Mouse (Mus musculus): ENCODE measurements around the gene Svop.

Svop gene

DNA sequence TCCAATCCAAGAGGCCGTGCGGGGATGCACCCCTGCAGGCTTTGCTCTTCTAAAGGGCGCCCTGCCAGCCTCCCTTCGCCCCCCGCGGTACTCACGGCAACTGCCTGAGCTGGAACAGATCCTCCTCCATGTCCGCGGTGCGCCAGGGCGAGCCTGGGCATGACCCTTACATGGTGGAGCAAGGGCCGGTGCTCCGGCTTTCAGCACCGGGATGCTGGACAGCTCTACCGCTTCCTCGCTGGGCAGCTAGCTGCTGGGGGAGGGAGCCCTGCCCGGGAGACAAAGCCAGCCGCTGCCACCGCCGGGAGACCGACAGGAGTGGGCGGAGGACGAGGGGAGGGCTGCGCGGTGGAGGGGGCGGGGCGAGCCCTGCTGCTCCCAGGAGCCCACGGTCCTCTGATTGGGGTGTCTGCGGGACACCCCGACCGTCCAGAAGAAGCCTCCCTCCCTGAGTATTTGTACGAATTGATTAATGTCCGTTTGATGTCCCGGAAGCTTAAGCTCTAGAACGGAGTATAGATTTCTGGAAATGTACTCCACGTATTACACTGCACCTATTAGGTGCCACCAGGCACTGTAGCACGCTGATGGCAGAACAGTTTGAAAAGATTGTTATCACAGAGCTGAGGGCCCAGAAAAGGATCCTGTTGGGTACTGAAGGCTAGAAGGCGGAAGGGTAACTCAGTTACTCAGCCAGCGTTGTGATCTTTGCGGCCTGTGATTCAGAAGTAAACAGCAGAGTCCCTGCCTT is at the start of gene Svop:
Gene Svop (minus strand): TSS at position 514 of the 751 bp plus-strand sequence.
- DNase-seq (ENCODE audit: low spot score) = peak; percentile 79

DNA sequence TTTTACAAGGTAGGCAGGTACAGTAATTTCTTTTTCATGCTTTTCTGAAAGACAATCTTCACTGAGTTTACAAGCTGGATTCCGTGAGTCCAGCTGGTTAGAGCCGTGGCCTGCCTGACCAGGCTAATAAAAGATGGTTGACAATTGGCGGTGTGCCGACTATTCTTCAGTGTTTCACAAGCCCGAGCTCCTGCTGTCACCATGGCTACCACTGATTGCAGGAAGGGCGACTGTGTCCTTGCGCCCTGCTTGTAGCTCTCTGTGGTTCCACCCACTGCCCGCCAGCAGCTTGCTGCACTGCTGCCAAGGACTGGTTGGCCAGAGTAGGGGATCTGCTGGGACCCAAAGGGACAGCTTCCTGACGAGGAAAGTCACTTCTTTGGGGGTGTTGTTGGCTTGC is 47.8 kb upstream of the Svop start:
- DNase-seq (ENCODE audit: low spot score) = peak; percentile 85

DNA sequence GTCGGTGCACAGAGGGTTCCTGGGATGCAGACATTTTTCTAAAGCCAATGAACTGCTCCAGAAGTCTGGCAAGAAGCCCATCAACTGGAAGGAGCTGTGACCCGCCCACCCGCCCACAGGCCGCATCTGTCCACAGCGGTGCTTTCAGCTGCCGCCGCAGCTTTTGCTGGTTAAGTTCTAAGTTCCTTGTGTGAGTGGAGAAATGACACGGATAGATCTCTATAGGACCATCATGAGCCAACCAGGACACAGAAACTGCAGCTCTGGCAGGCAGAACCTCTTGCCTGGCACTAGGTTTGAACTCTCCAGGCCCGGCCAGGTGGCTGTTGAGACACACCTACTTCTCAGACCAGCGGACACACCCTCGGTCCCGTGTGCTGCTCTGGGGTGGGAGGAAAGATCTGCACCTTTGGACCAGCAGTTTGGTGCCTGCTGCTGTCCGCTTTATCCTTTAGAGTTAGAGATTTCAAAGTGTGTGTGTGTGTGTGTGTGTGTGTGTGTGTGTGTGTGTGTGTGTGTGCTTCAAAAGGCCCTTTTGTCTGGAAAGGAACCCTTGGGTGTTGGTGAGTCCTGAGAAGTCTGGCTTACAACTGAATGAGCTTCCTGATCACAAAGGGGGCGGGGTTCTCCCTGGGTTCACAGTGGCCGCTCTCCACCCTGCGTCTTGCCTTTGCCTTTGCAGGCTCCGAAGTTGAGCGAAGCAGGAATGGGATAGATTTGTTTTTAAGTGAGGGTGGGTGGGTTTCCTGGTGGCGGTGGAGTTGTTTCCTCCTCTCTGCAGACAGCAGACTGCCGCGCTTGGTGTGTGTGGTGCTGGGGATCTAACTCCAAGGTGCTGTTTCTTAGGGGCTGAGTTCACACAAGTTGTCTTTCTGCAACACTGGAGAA is 47.2 kb upstream of the Svop start:
- no peak for DNase-seq (ENCODE audit: low spot score)

DNA sequence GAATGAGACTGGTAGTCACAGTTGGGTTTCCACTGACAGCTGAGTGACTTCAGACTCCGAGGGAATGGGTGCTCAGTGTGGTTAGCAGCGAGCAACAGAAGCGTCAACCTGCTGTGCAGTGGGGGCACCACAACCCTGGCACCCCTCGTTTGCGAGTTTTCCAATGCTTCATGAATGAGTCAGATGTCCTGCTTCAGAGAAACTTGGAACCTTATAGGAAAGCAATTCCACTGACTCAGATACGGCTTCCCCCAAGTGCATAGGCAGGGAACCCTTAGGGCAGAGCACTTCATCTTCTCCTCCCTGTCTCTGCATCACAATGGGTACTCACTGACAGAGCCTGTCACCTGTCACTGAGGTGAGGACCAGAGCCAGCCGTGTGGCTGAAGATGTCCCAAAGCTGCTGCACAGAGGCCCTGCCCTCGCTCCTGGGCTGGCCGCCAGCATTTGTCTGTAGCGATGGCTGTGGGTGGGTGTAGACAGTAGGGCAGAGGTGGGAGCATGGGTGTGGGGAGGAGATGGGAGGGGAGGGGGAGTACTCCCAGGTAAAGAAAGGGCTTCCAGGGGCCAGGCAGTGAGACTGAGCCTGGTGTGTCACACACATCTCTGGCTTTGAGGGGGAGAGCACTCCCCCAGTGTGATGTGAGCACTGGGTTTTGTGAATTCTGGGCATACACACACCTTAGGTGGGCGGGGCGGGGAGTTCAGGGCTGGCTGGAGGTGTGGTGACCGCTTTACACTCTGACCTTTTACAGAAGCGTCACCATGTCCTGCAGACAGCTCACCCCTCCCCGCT is 46.3 kb upstream of the Svop start:
- DNase-seq (ENCODE audit: low spot score) = no peak

DNA sequence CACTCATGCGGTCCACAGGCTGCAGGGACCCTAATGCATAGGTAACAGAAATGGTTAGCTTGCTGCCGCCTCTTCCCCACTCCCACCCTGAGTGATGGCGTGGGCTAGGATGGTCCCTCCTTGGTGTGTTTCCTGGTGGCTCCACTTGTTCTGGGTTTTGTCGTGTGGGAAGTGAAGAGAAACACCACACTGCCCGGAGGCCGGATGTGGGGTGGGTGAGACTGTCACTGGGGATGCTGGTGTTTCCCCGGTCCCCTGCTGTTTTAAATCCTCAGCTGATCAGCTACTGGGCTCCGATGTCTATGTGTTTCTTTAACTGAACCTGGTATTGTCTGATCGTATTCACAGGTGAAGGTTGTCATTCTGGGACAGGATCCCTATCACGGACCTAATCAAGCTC is 44.1 kb upstream of the Svop start:
- no peak for DNase-seq (ENCODE audit: low spot score)

DNA sequence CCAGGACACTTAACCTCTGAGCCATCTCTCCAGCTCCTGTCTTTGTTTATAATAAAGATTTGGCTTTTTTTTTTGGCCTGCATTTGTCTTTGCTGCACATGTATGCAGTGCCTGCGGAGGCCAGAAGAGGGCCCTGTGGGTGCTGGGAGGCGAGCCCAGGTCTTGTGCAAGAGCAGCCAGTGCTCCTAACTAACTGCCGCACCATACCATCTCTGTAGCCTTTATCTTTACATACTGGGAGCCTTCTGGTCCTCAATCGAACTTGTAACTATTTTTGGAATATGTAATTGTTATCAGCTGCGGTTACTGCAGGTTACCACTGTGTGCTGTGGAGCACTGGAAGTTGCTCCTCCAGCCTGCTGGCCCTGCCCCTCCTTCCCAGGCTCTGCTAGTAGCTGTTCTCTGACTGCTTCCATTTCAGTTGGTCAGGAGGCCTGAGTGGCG is 42.7 kb upstream of the Svop start:
- DNase-seq (ENCODE audit: low spot score) = no peak

DNA sequence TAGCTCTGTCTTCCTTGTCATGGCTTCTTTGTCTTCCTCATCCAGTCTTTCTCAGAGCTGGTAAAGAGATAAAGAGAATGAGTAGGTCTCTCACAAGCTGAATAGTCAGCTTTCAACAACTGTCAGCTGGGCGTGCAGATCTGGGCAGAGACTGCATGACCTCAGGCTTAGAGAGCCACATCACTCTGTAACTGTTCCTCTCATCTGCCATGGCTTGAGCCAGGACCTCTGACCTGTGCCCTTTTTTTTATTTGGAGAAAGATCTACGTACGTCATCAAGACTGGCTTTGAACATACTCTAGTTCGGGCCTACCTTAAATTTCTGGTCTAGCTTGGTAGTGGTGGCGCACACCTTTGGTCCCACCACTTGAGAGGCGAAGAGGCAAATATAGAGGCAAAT is 41.5 kb upstream of the Svop start:
- no peak for DNase-seq (ENCODE audit: low spot score)

DNA sequence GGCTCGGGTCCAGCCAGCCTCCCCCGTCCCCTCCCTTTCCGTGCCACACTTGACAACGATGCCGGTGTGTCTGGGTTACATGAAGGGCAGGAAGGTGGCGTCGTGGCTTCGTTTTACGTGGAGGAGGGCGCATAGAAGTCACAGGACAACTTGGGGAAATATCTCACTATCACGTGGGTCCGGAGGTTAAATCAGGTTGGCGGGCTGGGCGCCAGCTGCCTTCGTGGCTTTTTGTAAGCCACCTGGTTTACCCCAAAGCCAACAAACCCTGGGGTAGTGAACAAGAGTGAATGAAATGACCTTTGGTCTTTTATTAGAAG is 40.1 kb upstream of the Svop start:
- no peak for DNase-seq (ENCODE audit: low spot score)

DNA sequence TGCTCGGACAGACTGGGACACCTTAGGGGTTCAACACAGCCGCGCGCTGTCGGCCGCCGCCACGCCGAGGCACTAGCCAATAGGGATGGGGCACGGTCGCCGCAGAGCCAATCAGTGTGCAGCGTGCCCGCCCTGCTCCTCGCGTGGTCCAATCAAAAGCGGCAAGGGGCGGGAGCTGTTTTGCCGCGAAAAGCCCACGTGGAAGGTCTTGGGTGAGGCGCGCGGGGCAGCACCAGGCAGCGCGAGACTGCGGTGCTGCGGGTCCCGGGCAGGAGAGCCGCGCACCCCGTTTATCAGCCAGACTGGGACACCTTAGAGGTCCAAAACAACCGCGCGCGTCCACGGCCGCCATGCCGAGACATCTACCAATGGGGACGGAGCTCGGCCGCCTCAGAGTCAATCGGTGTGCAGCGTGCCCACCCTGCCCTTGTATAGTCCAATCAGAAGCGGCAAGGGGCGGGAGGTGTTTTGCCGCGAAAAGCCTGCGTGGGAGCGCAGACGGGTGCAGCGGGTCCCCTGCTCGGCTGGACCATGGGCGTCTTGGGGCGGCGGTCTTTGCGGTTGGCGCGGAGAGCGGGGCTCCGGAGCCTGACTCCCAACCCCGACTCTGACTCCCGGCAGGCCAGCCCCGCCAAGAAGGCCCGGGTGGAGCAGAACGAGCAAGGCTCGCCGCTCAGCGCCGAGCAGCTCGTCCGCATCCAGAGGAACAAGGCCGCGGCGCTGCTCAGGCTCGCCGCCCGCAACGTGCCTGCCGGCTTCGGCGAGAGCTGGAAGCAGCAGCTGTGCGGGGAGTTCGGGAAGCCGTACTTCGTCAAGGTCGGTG is 39.5 kb upstream of the Svop start:
- DNase-seq (ENCODE audit: low spot score) = peak; percentile 94

DNA sequence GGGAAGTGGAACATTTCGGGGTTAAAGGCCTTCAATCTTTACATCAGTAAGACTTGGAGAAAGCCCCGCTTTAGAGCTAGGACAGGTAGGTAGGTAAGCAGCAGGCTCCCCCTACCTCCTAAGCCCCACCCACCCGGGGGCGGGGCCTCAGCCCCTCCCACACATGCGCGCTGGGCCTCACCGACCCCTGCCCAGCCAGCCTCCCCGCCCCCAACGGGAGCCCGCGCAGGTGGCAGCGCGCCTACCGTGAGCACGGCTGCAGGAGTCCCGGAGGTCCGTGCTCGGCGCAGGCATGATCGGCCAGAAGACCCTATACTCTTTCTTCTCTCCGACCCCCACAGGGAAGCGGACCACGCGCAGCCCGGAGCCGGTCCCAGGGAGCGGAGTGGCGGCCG is 38.8 kb upstream of the Svop start, which contains the start of gene Ung:
Gene Ung (plus strand): TSS at position 176 of the 395 bp plus-strand sequence.
- peak; percentile 90 for DNase-seq (ENCODE audit: low spot score)

DNA sequence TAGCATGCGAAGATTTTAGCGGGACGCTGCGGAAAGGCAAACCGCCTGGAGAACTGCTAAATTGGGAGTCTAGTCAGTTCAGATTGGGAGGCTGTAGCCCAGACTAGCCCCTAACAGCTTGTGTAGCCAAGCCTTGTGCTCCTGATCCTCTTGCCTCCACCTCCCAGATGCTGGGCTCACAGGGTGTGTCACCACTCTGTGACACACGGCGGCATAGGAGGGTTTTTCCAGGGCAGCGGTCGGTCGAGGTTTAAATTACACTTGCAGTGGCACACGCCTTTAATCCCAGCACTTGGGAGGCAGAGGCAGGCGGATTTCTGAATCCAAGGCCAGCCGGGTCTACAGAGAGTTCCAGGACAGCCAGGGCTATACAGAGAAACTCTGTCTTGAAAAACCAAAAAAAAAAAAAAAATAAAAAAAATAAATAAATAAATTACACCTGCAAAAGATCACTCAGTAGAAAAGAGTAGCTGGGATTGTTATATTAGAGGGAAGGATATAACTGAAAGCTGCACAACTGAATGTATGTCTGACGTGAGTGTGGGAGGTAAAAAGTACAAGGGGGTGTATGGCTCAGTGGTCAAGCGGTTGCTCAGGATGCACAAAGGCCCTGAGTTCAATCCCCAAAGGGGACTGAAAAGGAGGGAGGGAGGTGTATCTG is 38.3 kb upstream of the Svop start:
- DNase-seq (ENCODE audit: low spot score) = no peak

DNA sequence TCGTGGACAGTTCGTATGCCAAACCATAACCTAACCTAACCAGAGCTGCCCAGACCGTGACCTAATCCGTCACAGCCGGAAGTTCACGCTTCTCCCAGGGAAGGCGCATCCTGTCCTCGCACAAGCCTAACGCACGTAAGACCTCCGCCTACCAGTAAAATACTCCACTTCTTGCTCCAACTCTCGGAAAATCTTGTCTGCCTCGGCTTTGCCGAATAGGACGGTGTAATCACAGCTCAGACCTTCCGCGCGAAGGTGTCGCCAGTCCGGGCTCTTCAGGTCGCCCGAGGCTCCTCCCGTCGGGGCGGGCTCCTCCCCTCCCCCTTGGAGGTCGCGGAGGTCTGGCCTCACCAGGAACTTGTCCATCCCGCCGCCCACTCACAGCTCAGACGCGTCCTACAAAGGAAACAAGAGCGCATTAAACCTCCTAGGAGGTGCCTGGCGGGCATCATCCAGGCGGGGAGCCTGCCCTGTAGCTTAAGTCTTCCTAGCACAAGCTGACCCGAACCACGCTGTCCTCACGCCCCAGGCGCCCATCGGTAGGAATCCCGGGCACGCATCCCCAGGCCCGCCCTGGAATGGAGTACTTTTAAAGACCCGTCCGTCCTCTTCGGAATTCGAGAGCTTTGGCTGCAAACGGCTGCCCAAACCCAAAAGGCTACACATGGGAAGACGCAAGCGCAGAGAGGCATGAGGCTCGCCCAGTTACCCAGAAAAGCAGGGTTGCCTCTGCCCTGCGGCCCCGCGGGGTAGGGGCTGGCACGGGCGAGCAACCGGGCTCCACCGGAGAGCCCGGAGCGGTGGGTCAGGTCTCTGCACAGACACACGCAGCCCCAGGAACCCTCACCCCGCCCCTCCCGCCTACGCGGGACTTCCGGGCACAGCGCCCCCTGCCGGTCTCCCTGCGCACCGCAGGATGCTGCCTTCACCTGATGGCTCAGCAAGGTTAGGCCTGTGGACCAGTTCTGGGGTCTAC is 36.3 kb upstream of the Svop start, which contains the start of gene Alkbh2:
Gene Alkbh2 (minus strand): TSS at position 845 of the 976 bp plus-strand sequence.
- peak; percentile 86 for DNase-seq (ENCODE audit: low spot score)

DNA sequence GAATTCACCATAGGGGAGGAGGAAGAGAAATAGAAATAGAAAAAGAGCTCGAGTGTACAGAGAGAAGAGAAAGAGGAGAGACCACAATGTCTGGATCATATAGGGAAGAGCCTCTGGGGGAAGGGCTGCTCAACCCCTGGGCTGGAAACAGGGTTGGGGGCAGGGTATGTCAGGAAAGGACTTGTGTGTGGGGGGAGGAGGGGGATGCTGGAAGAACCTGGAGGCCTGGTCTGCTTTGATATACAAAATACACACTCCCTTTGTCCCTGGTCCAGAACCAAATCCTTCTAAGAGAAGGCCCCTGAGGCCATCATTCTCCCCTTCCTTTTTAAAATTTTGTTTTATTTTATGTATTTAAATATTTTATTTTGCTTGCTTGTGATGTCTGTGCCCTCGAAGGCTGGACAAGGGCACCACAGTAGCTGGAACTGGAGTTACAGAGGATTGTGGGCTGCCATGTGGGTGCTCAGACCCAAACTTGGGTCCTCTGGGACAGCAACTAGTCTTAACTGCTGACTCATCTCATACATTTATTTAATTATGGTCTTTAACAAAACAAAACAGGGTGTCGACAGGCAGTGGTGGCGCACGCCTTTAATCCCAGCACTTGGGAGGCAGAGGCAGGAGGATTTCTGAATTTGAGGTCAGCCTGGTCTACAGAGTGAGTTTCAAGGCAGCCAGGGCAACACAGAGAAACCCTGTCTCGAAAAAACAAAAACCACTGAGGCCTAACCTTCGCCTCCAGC is 35.3 kb upstream of the Svop start:
- DNase-seq (ENCODE audit: low spot score) = no peak

DNA sequence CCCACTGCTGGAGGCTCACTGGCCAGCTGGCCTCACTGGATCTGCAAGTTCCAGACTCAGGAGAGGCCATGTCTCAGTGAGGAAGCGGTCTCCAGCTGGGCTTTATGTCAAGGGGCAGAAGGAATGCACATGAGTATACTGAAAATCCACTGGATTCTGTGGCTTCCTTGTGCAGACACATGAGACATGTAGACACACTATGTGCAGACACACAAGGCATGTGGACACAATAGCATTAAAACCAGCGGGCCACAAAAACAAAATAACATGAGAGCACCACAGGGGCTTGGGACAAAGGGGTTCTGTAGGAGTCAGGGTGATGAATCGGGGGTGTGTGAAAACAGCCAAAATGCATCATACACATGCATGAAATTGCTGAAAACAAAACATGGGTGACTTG is 34.6 kb upstream of the Svop start:
- DNase-seq (ENCODE audit: low spot score) = no peak

DNA sequence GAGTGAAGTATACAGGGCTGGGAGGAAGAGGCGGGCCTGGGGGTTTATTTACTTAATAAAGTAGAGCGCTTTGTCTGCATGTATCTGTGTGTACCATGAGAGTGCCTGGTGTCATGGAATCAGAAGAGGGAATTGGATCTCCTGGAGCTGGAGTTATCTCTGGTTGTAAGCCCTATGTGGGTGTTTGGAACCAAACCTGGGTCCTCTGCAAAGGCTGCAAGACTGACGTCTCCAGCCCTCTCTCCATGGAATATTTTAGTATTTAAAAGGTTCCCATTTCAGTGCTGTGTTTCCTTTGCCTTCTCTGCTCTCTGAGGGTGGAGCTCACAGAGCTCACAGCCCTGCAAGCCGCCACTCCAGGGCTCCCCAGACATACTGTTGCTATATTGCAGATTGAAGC is 28.4 kb upstream of the Svop start:
- DNase-seq (ENCODE audit: low spot score) = no peak

DNA sequence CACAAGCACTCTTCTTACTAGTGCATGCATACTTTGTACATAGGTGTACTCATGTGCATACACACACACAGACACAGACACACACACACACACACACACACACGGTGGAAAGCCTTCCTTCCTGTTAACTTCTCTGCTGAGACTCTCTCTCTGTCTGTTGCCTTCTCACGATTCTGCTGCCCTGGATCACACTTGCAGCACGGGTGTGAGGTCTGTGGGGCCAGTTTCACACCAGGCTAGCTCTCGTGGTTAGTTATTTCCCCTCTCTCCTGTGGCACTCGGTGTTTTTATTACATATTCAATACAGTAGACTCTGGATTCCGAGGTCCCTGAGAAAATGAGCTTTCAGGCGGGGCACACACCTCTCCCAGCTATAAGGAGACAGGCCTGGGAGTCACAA is 25.2 kb upstream of the Svop start:
- no peak for DNase-seq (ENCODE audit: low spot score)

DNA sequence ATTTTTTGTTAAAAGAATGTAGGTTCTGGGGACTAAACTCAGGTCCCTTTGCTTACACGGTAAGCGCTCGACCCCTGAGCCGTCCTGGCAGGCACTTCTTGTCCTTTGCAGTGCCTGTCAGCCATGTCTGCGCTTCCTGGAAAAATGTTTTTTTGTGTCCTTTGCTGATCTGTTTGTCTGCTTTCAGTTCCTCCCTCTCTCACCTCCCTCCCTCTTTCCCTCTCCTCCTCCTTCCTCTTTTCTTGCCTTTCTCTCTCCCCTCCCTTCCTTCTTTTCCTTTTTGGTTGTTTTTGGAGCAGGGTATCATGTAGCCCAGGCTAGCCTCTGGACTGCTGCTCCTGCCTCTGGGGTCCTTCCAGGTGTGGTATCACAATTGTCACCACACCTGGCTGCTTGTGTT is 23.7 kb upstream of the Svop start:
- no peak for DNase-seq (ENCODE audit: low spot score)

DNA sequence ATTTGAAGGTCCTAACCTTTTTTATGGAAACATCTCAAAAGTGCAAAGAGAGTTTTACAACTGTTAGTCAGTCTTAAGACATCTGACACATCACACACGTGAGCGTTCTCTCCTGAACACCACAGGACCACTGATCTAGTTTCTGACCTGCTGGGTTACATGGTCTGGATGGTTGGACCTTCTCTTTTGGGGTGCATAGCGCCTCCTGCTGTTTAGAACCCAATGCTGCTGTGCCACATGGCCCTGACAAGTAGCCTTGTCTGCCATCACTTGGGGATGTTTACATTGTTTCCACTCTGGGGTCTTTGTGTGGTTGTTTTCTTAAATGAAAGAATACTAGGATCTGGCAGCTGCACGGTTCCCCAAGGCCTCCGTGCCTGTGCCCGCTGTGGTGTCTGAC is 22.0 kb upstream of the Svop start:
- DNase-seq (ENCODE audit: low spot score) = peak; percentile 63

DNA sequence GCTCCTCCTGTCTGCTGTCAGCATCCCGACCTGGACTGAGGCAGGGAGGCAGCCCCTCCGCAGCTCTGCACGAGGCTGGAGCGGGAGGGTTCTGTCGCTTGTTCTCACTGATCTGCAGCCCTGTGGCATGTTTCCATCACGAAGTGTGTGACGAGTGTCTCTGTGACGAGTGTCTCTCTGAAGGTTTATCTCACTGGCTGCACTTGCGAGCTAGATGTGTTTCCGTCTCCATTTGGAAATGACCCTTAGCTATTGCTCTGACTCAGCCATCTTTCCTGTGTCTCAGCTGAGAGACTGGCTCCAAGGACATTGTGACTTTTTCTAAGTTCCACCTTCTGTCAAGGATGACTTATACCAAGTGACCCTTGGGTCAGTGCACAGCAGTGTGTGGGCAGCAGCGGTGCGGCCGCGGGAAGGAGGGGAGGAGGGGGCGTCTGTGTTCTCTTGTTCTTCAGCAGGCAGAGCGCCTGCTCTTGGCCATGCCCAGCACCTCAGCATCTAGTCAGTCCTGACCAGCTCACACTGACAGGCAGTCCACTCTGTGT is 15.1 kb upstream of the Svop start:
- no peak for DNase-seq (ENCODE audit: low spot score)
